Mouse (Mus musculus) CH12.LX (cell line): ENCODE measurements around the gene Ttc38. TPM values are rescaled to one million over a fixed set of nuclear protein-coding genes. Genes with fewer than 3 reads are reported as not detected.

Experiments used
- DNase-seq: peaks from one replicate; pipeline ENCODE4 v3.0.0-alpha.2; 2013; ENCODE audit errors: extremely low read depth
- H3K27ac ChIP-seq: 2 replicates; pipeline ENCODE4 v1.5.1; 2012; ENCODE audit warnings: low read depth, mild to moderate bottlenecking, control low read depth, moderate library complexity; ENCODE audit not compliant: insufficient read depth
- H3K27me3 ChIP-seq: replicated peaks from 2 replicates; pipeline ENCODE3; 2012; ENCODE audit warnings: inconsistent platforms
- H3K36me3 ChIP-seq, 2 experiments: replicated peaks in 1 of 2; 2 replicates each; pipeline versions ENCODE3 to v1.6.1; 2012; ENCODE audit warnings: inconsistent platforms in 1 of 2, low read length in 1 of 2, mild to moderate bottlenecking in 1 of 2, mixed read lengths in 1 of 2, moderate library complexity in 1 of 2; ENCODE audit not compliant: control insufficient read depth in 1 of 2, insufficient read depth in 1 of 2
- H3K4me1 ChIP-seq, 2 experiments: 2 replicates each; pipeline ENCODE4 v1.6.1; 2012; ENCODE audit warnings: inconsistent platforms in 1 of 2, moderate library complexity in 1 of 2; ENCODE audit not compliant: insufficient read depth in 2 of 2, control insufficient read depth in 1 of 2
- H3K4me2 ChIP-seq: 2 replicates; pipeline ENCODE4 v1.6.1; 2012; ENCODE audit warnings: low read depth, mild to moderate bottlenecking, control low read depth; ENCODE audit not compliant: poor library complexity, insufficient read depth, severe bottlenecking
- H3K4me3 ChIP-seq, 3 experiments: fragments of 150-350 bp in 1 of 3; sonication (generic) in 1 of 3; replicated peaks in 1 of 3; 2 replicates each; pipeline versions ENCODE3 to v1.5.1; 2011 to 2012; ENCODE audit warnings: low read depth in 2 of 3, low read length in 2 of 3, mild to moderate bottlenecking in 2 of 3, moderate library complexity in 2 of 3, control low read depth in 1 of 3, improper control_type of control experiment in 1 of 3, inconsistent platforms in 1 of 3, mixed read lengths in 1 of 3; ENCODE audit not compliant: poor library complexity in 1 of 3
- H3K79me2 ChIP-seq: replicated peaks from 2 replicates; pipeline ENCODE4 v1.6.1; 2012; ENCODE audit warnings: mild to moderate bottlenecking, moderate library complexity; ENCODE audit not compliant: control insufficient read depth, poor library complexity, insufficient read depth, severe bottlenecking; ENCODE audit errors: extremely low read depth
- H3K9ac ChIP-seq: 2 replicates; pipeline ENCODE4 v1.6.1; 2012; ENCODE audit warnings: low read depth, mild to moderate bottlenecking, control low read depth, moderate library complexity; ENCODE audit not compliant: insufficient read depth
- H3K9me3 ChIP-seq: replicated peaks from 2 replicates; pipeline ENCODE3; 2012; ENCODE audit warnings: low read length, inconsistent platforms, mixed read lengths
- BHLHE40 ChIP-seq: IDR thresholded peaks from 2 replicates; pipeline ENCODE4 v1.6.1; 2011; ENCODE audit warnings: mild to moderate bottlenecking, low read depth, low read length, improper control_type of control experiment
- CHD2 ChIP-seq: IDR thresholded peaks from 2 replicates; pipeline ENCODE4 v1.6.1; 2011; ENCODE audit warnings: low read length, improper control_type of control experiment
- CTCF ChIP-seq, 2 experiments: IDR thresholded peaks in 1 of 2; conservative IDR thresholded peaks in 1 of 2; 2 replicates each; pipeline ENCODE4 v1.5.1; 2011 to 2012; ENCODE audit warnings: low read depth in 2 of 2, low read length in 2 of 2, improper control_type of control experiment in 1 of 2, inconsistent platforms in 1 of 2, mild to moderate bottlenecking in 1 of 2, moderate library complexity in 1 of 2
- E2F4 ChIP-seq: IDR thresholded peaks from 2 replicates; pipeline ENCODE4 v1.6.1; 2011; ENCODE audit warnings: low read depth, low read length, improper control_type of control experiment; ENCODE audit not compliant: insufficient replicate concordance
- ELF1 ChIP-seq: IDR thresholded peaks from 2 replicates; pipeline ENCODE4 v1.6.1; 2014; ENCODE audit warnings: low read depth, mild to moderate bottlenecking, inconsistent platforms, low read length, improper control_type of control experiment
- EP300 ChIP-seq: IDR thresholded peaks from 2 replicates; pipeline ENCODE4 v1.6.1; 2011; ENCODE audit warnings: low read length, improper control_type of control experiment
- ETS1 ChIP-seq: conservative IDR thresholded peaks from 2 replicates; pipeline ENCODE4 v1.6.1; 2012; ENCODE audit warnings: low read depth, mild to moderate bottlenecking, inconsistent platforms, low read length, improper control_type of control experiment, moderate library complexity
- HCFC1 ChIP-seq: IDR thresholded peaks from 2 replicates; pipeline ENCODE4 v1.6.1; 2012; ENCODE audit warnings: low read depth, mild to moderate bottlenecking, inconsistent platforms, low read length, improper control_type of control experiment
- JUN ChIP-seq: IDR thresholded peaks from 2 replicates; pipeline ENCODE4 v1.6.1; 2011; ENCODE audit warnings: low read depth, mild to moderate bottlenecking, low read length, improper control_type of control experiment, moderate library complexity; ENCODE audit not compliant: insufficient read depth
- KAT2A ChIP-seq: IDR thresholded peaks from 2 replicates; pipeline ENCODE4 v1.6.1; 2012; ENCODE audit warnings: low read length, improper control_type of control experiment, inconsistent platforms; ENCODE audit not compliant: insufficient replicate concordance
- MAX ChIP-seq: IDR thresholded peaks from 2 replicates; pipeline ENCODE4 v1.6.1; 2011; ENCODE audit warnings: low read length, improper control_type of control experiment
- MAZ ChIP-seq: IDR thresholded peaks from 2 replicates; pipeline ENCODE4 v1.6.1; 2012; ENCODE audit warnings: low read depth, mild to moderate bottlenecking, inconsistent platforms, low read length, improper control_type of control experiment, moderate library complexity
- MYC ChIP-seq: IDR thresholded peaks from 2 replicates; pipeline ENCODE4 v1.6.1; 2011; ENCODE audit warnings: low read depth, mild to moderate bottlenecking, improper control_type of control experiment, low read length
- NELFE ChIP-seq: IDR thresholded peaks from 2 replicates; pipeline ENCODE4 v1.6.1; 2011; ENCODE audit warnings: low read depth, low read length, improper control_type of control experiment
- NRF1 ChIP-seq: IDR thresholded peaks from 2 replicates; pipeline ENCODE4 v1.6.1; 2014; ENCODE audit warnings: low read depth, mild to moderate bottlenecking, inconsistent platforms, low read length, improper control_type of control experiment, moderate library complexity
- PAX5 ChIP-seq: IDR thresholded peaks from 2 replicates; pipeline ENCODE4 v1.6.1; 2012; ENCODE audit warnings: low read length, inconsistent platforms, mixed read lengths
- POLR2A ChIP-seq: IDR thresholded peaks from 2 replicates; pipeline ENCODE4 v1.6.1; 2011; ENCODE audit warnings: low read depth, mild to moderate bottlenecking, improper control_type of control experiment, low read length
- SIN3A ChIP-seq: IDR thresholded peaks from 2 replicates; pipeline ENCODE4 v1.6.1; 2012; ENCODE audit warnings: low read length, improper control_type of control experiment, inconsistent platforms
- UBTF ChIP-seq: IDR thresholded peaks from 2 replicates; pipeline ENCODE4 v1.6.1; 2012; ENCODE audit warnings: low read depth, mild to moderate bottlenecking, inconsistent platforms, low read length, improper control_type of control experiment, moderate library complexity
- USF1 ChIP-seq: IDR thresholded peaks from 2 replicates; pipeline ENCODE4 v1.6.1; 2014; ENCODE audit warnings: low read depth, mild to moderate bottlenecking, inconsistent platforms, low read length, improper control_type of control experiment
- USF2 ChIP-seq: conservative IDR thresholded peaks from 2 replicates; pipeline ENCODE4 v1.6.1; 2011; ENCODE audit warnings: low read depth, low read length, improper control_type of control experiment
- ZC3H11A ChIP-seq: IDR thresholded peaks from 2 replicates; pipeline ENCODE4 v1.6.1; 2012; ENCODE audit warnings: low read depth, mild to moderate bottlenecking, inconsistent platforms, low read length, improper control_type of control experiment
- ZKSCAN1 ChIP-seq: IDR thresholded peaks from 2 replicates; pipeline ENCODE4 v1.6.1; 2012; ENCODE audit warnings: low read depth, inconsistent platforms, low read length, improper control_type of control experiment, borderline replicate concordance
- dilution Hi-C: fragments of 300-500 bp; cut with MboI; formaldehyde crosslinking; loops from 2 replicates; pipeline ENCODE4 v1.14.3; 2020; ENCODE audit warnings: low sequenced_read_pairs; ENCODE audit not compliant: extremely low pct_unique_long_range_greater_than_20kb, extremely low pct_ligation_motif_present
- in situ Hi-C: fragments of 300-500 bp; cut with MboI; formaldehyde crosslinking; loops from 3 replicates; pipeline ENCODE4 v1.14.3; 2019; ENCODE audit warnings: low sequenced_read_pairs, low pct_ligation_motif_present, low pct_unique_long_range_greater_than_20kb, mixed read lengths
- polyA plus RNA-seq: library from polyadenylated mRNA; unstranded; fragments of >175 nt; gene quantifications from 2 replicates; pipeline ENCODE4 v1.2.1, GENCODE M21; 2012; ENCODE audit warnings: low read depth; ENCODE audit not compliant: insufficient read length
- total RNA-seq, 2 experiments: library from RNA; depleted of rRNA; stranded (reverse); fragments of 300-350 nt in 1 of 2; fragments of >200 nt in 1 of 2; gene quantifications; 2 replicates each; pipeline ENCODE4 v1.2.3; 2012 to 2014

Ttc38 gene
- total and polyA plus RNA-seq, 3 experiments, result 5.1 to 5.8 (median 5.1) TPM

DNA sequence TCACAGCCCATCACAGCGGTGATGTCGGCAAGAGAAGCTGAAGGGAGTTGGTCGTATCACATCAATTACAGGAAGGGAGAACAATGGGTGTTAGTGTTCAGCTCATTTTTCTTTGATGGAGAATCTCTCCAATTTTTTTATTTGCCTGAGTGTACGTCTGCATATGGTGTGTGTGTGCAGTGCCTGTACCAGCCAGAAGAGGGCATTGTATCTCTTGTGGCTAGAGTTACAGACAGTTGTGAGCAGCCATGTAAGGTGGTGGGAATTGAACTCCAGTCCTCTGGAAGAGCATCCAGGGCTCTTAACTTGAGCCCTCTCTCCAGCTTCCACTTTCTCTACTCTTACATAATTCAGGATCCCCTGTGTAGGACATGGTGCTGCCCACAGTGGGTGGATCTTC lies 49.0 kb upstream of the Ttc38 start:
- dilution Hi-C loops, result no loop called here
- Histone ChIP-seq H3K4me1 (no peaks in the 10 kb centered on the region), H3K9ac (no peak overlapping the region), H3K27ac (no peak overlapping the region), H3K4me2 (no peak overlapping the region), H3K4me3 (no peak overlapping the region), H3K9me3 (peaks cover 5% of the 10 kb centered on the region), H3K27me3 (peaks cover 29% of the 10 kb centered on the region), H3K36me3 (no peaks in the 10 kb centered on the region), H3K79me2 (no peaks in the 10 kb centered on the region)
- no peak for DNase-seq
- TF ChIP-seq CTCF (conservative IDR thresholded peaks at IDR 0.05 in 1 of 2, IDR thresholded peaks at IDR 0.05 in 1 of 2; ENCODE audit: low read depth in 2 of 2, low read length in 2 of 2), result peak; percentile 6 to 33; a peak in 2 of 4 replicates
- TF ChIP-seq POLR2A, result no peak
- in situ Hi-C loops, result no loop called here

DNA sequence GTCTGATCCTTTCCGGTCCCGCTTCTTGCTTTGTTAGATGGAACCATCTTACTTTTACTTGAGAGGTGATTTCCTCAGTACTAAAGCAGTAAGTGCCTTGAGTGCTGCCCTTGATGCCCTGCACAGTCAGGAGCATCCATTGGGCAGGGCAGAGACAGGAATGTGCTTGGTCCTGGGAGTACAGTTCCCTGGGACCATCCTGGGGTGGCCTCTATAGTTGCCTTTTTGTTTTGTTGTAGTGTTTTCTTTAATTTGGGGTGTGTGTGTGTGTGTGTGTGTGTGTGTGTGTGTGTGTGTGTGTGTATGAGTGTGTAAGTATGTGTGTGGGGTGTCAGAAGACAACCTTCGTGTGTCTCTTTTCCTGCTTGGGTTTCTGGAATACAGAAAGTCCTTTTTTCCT lies 47.8 kb upstream of the Ttc38 start:
- peaks cover 38% of the 10 kb centered on the region for H3K27me3 ChIP-seq
- H3K27ac ChIP-seq, result no peak overlapping the region
- no peak for DNase-seq
- no peak overlapping the region for H3K4me3 ChIP-seq
- no peak overlapping the region for H3K4me2 ChIP-seq
- H3K36me3 ChIP-seq, result no peaks in the 10 kb centered on the region
- dilution Hi-C loops, result no loop called here
- in situ Hi-C loops, result no loop called here
- peaks cover 5% of the 10 kb centered on the region for H3K9me3 ChIP-seq
- no peak for TF ChIP-seq EP300
- no peak for TF ChIP-seq KAT2A
- TF ChIP-seq ZKSCAN1, result no peak
- no peak for TF ChIP-seq CTCF (conservative IDR thresholded peaks at IDR 0.05 in 1 of 2, IDR thresholded peaks at IDR 0.05 in 1 of 2; ENCODE audit: low read depth in 2 of 2, low read length in 2 of 2)
- TF ChIP-seq SIN3A, result no peak
- TF ChIP-seq USF1, result no peak
- no peak for TF ChIP-seq MAX
- no peak for TF ChIP-seq ETS1
- no peak for TF ChIP-seq ZC3H11A
- TF ChIP-seq E2F4, result no peak
- no peak for TF ChIP-seq PAX5
- no peak for TF ChIP-seq NRF1
- TF ChIP-seq MYC, result no peak
- TF ChIP-seq, all 38 proteins: peak for 0
- Histone ChIP-seq H3K4me1 (peaks cover 6% of the 10 kb centered on the region in 2 experiments; a peak in 3 of 4 replicates), H3K9ac (no peak overlapping the region), H3K79me2 (no peaks in the 10 kb centered on the region)

DNA sequence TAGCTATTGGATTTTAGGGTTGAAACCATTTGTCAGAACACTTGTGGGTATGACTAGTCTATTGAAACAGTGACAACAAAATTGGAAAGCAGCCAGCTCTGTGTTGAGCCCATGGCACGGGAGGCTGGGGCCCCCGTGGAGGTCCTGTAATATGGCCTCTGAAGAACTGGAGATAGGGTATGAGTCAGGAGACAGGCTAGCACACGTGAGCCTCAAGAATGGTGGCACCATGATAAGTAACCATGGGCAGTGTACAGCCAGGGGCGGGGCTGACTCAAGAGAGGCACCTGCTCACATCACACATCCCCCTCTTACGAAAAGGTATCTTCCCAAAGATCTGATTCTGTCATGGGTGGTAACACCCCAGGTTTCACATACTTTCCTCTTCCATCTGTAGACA lies 45.4 kb upstream of the Ttc38 start:
- TF ChIP-seq NRF1 (no peak), ELF1 (no peak), ZC3H11A (no peak), CTCF (conservative IDR thresholded peaks at IDR 0.05 in 1 of 2, IDR thresholded peaks at IDR 0.05 in 1 of 2; ENCODE audit: low read depth in 2 of 2, low read length in 2 of 2) (no peak), MAZ (no peak), USF2 (no peak), USF1 (no peak), JUN (no peak), NELFE (no peak), BHLHE40 (no peak), HCFC1 (no peak), KAT2A (no peak), UBTF (no peak), CHD2 (no peak)
- peaks cover 38% of the 10 kb centered on the region for H3K27me3 ChIP-seq
- DNase-seq, result no peak

More for the DNA sequence above, 45.4 kb upstream of the Ttc38 start:
- peaks cover 6% of the 10 kb centered on the region in 2 experiments; a peak in 3 of 4 replicates for H3K4me1 ChIP-seq
- peaks cover 5% of the 10 kb centered on the region for H3K9me3 ChIP-seq
- no peaks in the 10 kb centered on the region for H3K79me2 ChIP-seq
- dilution Hi-C loops (no loop called here), in situ Hi-C loops (no loop called here)
- no peaks in the 10 kb centered on the region for H3K36me3 ChIP-seq
- H3K9ac ChIP-seq, result no peak overlapping the region
- no peak overlapping the region for H3K4me3 ChIP-seq
- H3K4me2 ChIP-seq, result no peak overlapping the region
- H3K27ac ChIP-seq, result no peak overlapping the region
